Mouse (Mus musculus) intestine, postnatal 0 days (tissue): ENCODE measurements around the gene Spata13. TPM values are rescaled to one million over a fixed set of nuclear protein-coding genes. Genes with fewer than 3 reads are reported as not detected.
A peak's percentile ranks its signal among the peaks of the same experiment; 100 is the strongest.

Experiments used
- ATAC-seq: fragments of 200-750 bp; cut with Nextera tagmentation; 2 replicates; pipeline ENCODE4 v1.8.0; 2017; ENCODE audit warnings: mild to moderate bottlenecking, moderate TSS enrichment, moderate library complexity
- H3K27ac ChIP-seq: fragments of 300-500 bp; sonication (generic); 2 replicates; pipeline ENCODE4 v1.5.1; 2014; ENCODE audit warnings: mild to moderate bottlenecking, low read depth, low read length, moderate library complexity
- H3K27me3 ChIP-seq: fragments of 300-500 bp; sonication (generic); replicated peaks from 2 replicates; pipeline ENCODE4 v1.6.1; 2014; ENCODE audit warnings: low read length, mixed read lengths; ENCODE audit not compliant: control insufficient read depth, insufficient read depth
- H3K36me3 ChIP-seq: fragments of 300-500 bp; sonication (generic); 2 replicates; pipeline ENCODE4 v1.6.1; 2014; ENCODE audit warnings: mild to moderate bottlenecking, moderate library complexity; ENCODE audit not compliant: control insufficient read depth, insufficient read depth
- H3K4me1 ChIP-seq: fragments of 300-500 bp; sonication (generic); replicated peaks from 2 replicates; pipeline ENCODE4 v1.6.1; 2014; ENCODE audit warnings: antibody characterized with exemption, low read length, mixed read lengths; ENCODE audit not compliant: control insufficient read depth, insufficient read depth
- H3K4me2 ChIP-seq: fragments of 300-500 bp; sonication (generic); replicated peaks from 2 replicates; pipeline ENCODE4 v1.6.1; 2014; ENCODE audit warnings: low read depth, mild to moderate bottlenecking, moderate library complexity
- H3K4me3 ChIP-seq: fragments of 300-500 bp; sonication (generic); 2 replicates; pipeline ENCODE4 v1.5.1; 2014; ENCODE audit warnings: low read depth, low read length
- H3K9ac ChIP-seq: fragments of 300-500 bp; sonication (generic); 2 replicates; pipeline ENCODE4 v1.6.1; 2014; ENCODE audit warnings: mild to moderate bottlenecking, low read depth, low read length
- H3K9me3 ChIP-seq: fragments of 300-500 bp; sonication (generic); 2 replicates; pipeline ENCODE4 v1.6.1; 2016; ENCODE audit warnings: mixed run types; ENCODE audit not compliant: control insufficient read depth
- CTCF ChIP-seq: sonication (generic); IDR thresholded peaks from 2 replicates; pipeline ENCODE4 v1.5.1; 2016; ENCODE audit warnings: low read depth, mild to moderate bottlenecking, control low read depth, antibody characterized with exemption, moderate library complexity
- WGBS: fragments of 180-500 bp; shearing (Covaris S2); extraction: QIAGEN DNeasy Blood & Tissue Kit; methylation state at CpG from one replicate; pipeline ENCODE4 v1.1.7; 2014; 5-methylcytosine and 5-hydroxymethylcytosine counted together
- polyA plus RNA-seq: library from polyadenylated mRNA; unstranded; fragments of >200 nt; fragmentation: Nextera tagmentation; extraction: Ambion mirVana; gene quantifications from 2 replicates; pipeline ENCODE4 v1.2.1, GENCODE M21; 2015

The Spata13 gene
- polyA plus RNA-seq, 1 experiment from 2014 or later, result 10.2 TPM

GRCm38 (mm10) chr14:60689768-60690167 is 56.0 kb downstream of the Spata13 start:
- 92% methylated on average over 5 of the region's 5 CpGs for WGBS
- H3K4me1 ChIP-seq, result no peaks in the 10 kb centered on the region
- no peak for TF ChIP-seq CTCF
- no peaks in the 10 kb centered on the region for H3K27me3 ChIP-seq
- H3K9me3 ChIP-seq, result no peaks in the 10 kb centered on the region
- no peak overlapping the region for H3K27ac ChIP-seq
- H3K9ac ChIP-seq, result no peak overlapping the region
- H3K36me3 ChIP-seq, result peaks cover 8% of the 10 kb centered on the region; the same call in 1 of the 2 replicates
- H3K4me3 ChIP-seq, result no peak overlapping the region
- H3K4me2 ChIP-seq, result no peak overlapping the region
- ATAC-seq, result no peak

GRCm38 (mm10) chr14:60690631-60691030 is 56.8 kb downstream of the Spata13 start:
- Histone ChIP-seq H3K9me3 (no peaks in the 10 kb centered on the region), H3K4me3 (no peak overlapping the region), H3K4me1 (no peaks in the 10 kb centered on the region), H3K36me3 (peaks cover 8% of the 10 kb centered on the region; the same call in 1 of the 2 replicates), H3K27me3 (no peaks in the 10 kb centered on the region), H3K4me2 (no peak overlapping the region), H3K9ac (no peak overlapping the region), H3K27ac (no peak overlapping the region)
- TF ChIP-seq CTCF, result no peak
- 92% methylated on average over 7 of the region's 7 CpGs for WGBS
- ATAC-seq, result no peak

- 0 out of 2 replicates have a peak, but pooled peaks have one; percentile 1 for TF ChIP-seq CTCF
- 27% methylated on average over 11 of the region's 11 CpGs for WGBS
- ATAC-seq, result no peak
- Histone ChIP-seq H3K4me1 (0 out of 2 replicates have a peak, but pooled peaks cover 4% of the 10 kb centered on the region), H3K9ac (no peak overlapping the region), H3K36me3 (peaks cover 8% of the 10 kb centered on the region; the same call in 1 of the 2 replicates), H3K27ac (0 out of 2 replicates have a peak overlapping the region, but pooled peaks have one; percentile 7), H3K4me3 (no peak overlapping the region), H3K9me3 (no peaks in the 10 kb centered on the region), H3K27me3 (no peaks in the 10 kb centered on the region), H3K4me2 (peak overlapping the region; percentile 9; the same call in 1 of the 2 replicates)
Measured at GRCm38 (mm10) chr14:60693122-60693536, 59.3 kb downstream of the Spata13 start.

GRCm38 (mm10) chr14:60693666-60694065 is 59.9 kb downstream of the Spata13 start:
- no peak for ATAC-seq
- Histone ChIP-seq H3K9ac (no peak overlapping the region), H3K9me3 (no peaks in the 10 kb centered on the region), H3K4me1 (0 out of 2 replicates have a peak, but pooled peaks cover 4% of the 10 kb centered on the region), H3K36me3 (peaks cover 8% of the 10 kb centered on the region; the same call in 1 of the 2 replicates), H3K4me2 (no peak overlapping the region), H3K27me3 (no peaks in the 10 kb centered on the region), H3K4me3 (no peak overlapping the region), H3K27ac (0 out of 2 replicates have a peak overlapping the region, but pooled peaks have one; percentile 7)
- TF ChIP-seq CTCF, result no peak
- WGBS, result 61% methylated on average over 5 of the region's 5 CpGs

GRCm38 (mm10) chr14:60694215-60694997 is 60.6 kb downstream of the Spata13 start:
- ATAC-seq, result no peak
- H3K9ac ChIP-seq, result no peak overlapping the region
- peaks cover 8% of the 10 kb centered on the region; the same call in 1 of the 2 replicates for H3K36me3 ChIP-seq
- H3K27ac ChIP-seq, result no peak overlapping the region
- 0 out of 2 replicates have a peak, but pooled peaks cover 4% of the 10 kb centered on the region for H3K4me1 ChIP-seq
- no peak overlapping the region for H3K4me3 ChIP-seq
- H3K4me2 ChIP-seq, result no peak overlapping the region
- H3K27me3 ChIP-seq, result no peaks in the 10 kb centered on the region
- H3K9me3 ChIP-seq, result no peaks in the 10 kb centered on the region
- 65% methylated on average over 14 of the region's 14 CpGs for WGBS
- peak; percentile 80 for TF ChIP-seq CTCF

- TF ChIP-seq CTCF, result no peak
- H3K4me2 ChIP-seq, result no peak overlapping the region
- H3K9me3 ChIP-seq, result no peaks in the 10 kb centered on the region
- no peak overlapping the region for H3K27ac ChIP-seq
- H3K36me3 ChIP-seq, result 0 out of 2 replicates have a peak, but pooled peaks cover 4% of the 10 kb centered on the region
- no peak overlapping the region for H3K4me3 ChIP-seq
- peaks cover 9% of the 10 kb centered on the region for H3K4me1 ChIP-seq
- ATAC-seq, result peak; percentile 68
- no peak overlapping the region for H3K9ac ChIP-seq
- no peaks in the 10 kb centered on the region for H3K27me3 ChIP-seq
- WGBS, result 53% methylated on average over 6 of the region's 8 CpGs
Measured at GRCm38 (mm10) chr14:60697351-60697750, 63.5 kb downstream of the Spata13 start.
